Mouse (Mus musculus) brain, embryonic 14.5 days (tissue): Measurements from ENCODE around the gene 1700007K13Rik. TPM values are rescaled to one million over a fixed set of nuclear protein-coding genes. Genes with fewer than 3 reads are reported as not detected.
"Not testable (repeated sequence)": the region's sequence is repeated elsewhere in the genome, so short reads cannot be mapped to it uniquely, and the experiment has no call there.

Experiments used
- DNase-seq: peaks from one replicate; pipeline ENCODE4 v3.0.0-alpha.2; 2011; ENCODE audit warnings: low read depth
- CTCF ChIP-seq: fragments of 200-500 bp; IDR thresholded peaks from 2 replicates; pipeline ENCODE4 v1.5.1; 2012; ENCODE audit warnings: inconsistent platforms, mild to moderate bottlenecking, moderate library complexity, borderline replicate concordance; ENCODE audit not compliant: insufficient read depth, insufficient read length; ENCODE audit errors: extremely low read depth
- POLR2A ChIP-seq: fragments of 200-500 bp; IDR thresholded peaks from 2 replicates; pipeline ENCODE4 v1.6.1; 2012; ENCODE audit warnings: mild to moderate bottlenecking, inconsistent platforms, borderline replicate concordance; ENCODE audit not compliant: poor library complexity, insufficient read depth, insufficient read length, severe bottlenecking; ENCODE audit errors: extremely low read depth
- polyA plus RNA-seq: library from polyadenylated mRNA; depleted of rRNA; stranded (reverse); fragments of >200 nt; gene quantifications from 2 replicates; pipeline ENCODE4 v1.2.3, GENCODE M21; 2012

1700007K13Rik gene
- polyA plus RNA-seq, 1 experiment, result 2.1 TPM

GRCm38 (mm10) chr2:28495801-28496595, 29.9 kb upstream of the 1700007K13Rik start:
- TF ChIP-seq POLR2A (no peak), CTCF (no peak)
- no peak for DNase-seq

- TF ChIP-seq CTCF (peak; percentile 8; the same call in 1 of the 2 replicates), POLR2A (no peak)
- no peak for DNase-seq
Observed at GRCm38 (mm10) chr2:28495207-28495756, 29.1 kb upstream of the 1700007K13Rik start.

- no peak for TF ChIP-seq CTCF
- TF ChIP-seq POLR2A, result no peak
- DNase-seq, result no peak
Observed at GRCm38 (mm10) chr2:28494521-28494920, 28.4 kb upstream of the 1700007K13Rik start.

- TF ChIP-seq CTCF (no peak), POLR2A (no peak)
- no peak for DNase-seq
Observed at GRCm38 (mm10) chr2:28483861-28484260, 17.7 kb upstream of the 1700007K13Rik start.

GRCm38 (mm10) chr2:28479208-28480204, 13.4 kb upstream of the 1700007K13Rik start:
- TF ChIP-seq POLR2A, result no peak
- no peak for TF ChIP-seq CTCF
- no peak for DNase-seq

GRCm38 (mm10) chr2:28477993-28478392, 11.9 kb upstream of the 1700007K13Rik start:
- not testable (repeated sequence) for DNase-seq

- DNase-seq, result not testable (repeated sequence)
Observed at GRCm38 (mm10) chr2:28472011-28472410, 5.9 kb upstream of the 1700007K13Rik start.

- no peak for DNase-seq
- no peak for TF ChIP-seq CTCF
Observed at GRCm38 (mm10) chr2:28470591-28470990, 4.5 kb upstream of the 1700007K13Rik start.

GRCm38 (mm10) chr2:28469461-28469860, 3.3 kb upstream of the 1700007K13Rik start:
- no peak for TF ChIP-seq CTCF
- no peak for TF ChIP-seq POLR2A
- no peak for DNase-seq

GRCm38 (mm10) chr2:28468486-28469225, 2.5 kb upstream of the 1700007K13Rik start:
- no peak for TF ChIP-seq CTCF
- TF ChIP-seq POLR2A, result no peak
- no peak for DNase-seq

GRCm38 (mm10) chr2:28467860-28468485, 1.8 kb upstream of the 1700007K13Rik start, which contains the start of gene Mrps2:
Gene Mrps2 (plus strand): TSS chr2:28468066.
- DNase-seq, result peak; percentile 95

More at GRCm38 (mm10) chr2:28467860-28468485, 1.8 kb upstream of the 1700007K13Rik start, which contains the start of gene Mrps2:
- TF ChIP-seq POLR2A (peak; percentile 88; the same call in 1 of the 2 replicates), CTCF (peak; percentile 90)
